Mouse (Mus musculus): Measurements from ENCODE around the gene Ak8.

Gene Ak8

DNA sequence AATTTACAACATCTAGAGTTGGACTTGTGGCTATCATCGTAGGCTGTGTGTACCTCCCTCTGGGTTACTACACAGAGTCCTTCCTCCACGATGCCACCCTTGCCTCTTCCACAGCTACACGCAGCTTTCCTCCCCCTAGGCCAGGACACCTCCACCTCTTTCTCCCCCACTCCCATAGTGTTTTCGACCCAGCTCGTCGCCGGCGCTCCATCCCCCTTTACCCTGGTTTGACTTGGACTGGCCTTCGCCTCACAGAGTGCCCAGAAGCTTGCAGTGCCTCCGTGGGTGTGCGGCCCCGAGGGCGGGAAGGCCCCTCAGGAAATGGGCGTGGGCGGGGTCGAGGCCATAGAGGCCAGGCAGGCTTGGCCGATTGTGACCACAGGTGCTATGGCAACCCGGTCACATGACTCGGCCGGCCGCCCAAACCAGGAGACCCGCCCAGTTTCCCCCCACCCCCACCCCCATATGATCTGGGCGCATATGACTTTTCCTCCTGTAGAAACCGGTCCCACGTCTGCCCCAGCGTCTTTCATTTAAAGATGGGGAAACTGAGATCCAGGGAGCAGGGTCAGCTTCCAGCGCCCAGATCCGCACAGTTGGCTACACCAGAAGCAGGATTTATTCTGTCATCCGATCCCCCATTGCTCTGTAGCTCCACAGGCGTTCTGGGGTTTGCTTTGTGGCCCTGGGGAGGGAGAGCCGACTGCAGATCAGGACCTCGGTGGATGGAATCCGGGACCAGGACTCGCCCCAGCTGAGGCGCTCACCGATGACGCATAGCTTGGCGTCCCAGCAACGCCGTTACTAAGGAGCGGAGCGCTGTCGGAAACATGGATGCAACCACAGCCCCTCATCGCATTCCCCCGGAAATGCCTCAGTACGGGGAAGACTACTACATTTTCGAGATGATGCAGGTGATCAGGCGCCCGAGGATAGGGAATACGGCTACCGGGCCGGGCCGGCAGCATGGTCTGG is at the start of gene Ak8, which contains the start of gene Spaca9:
Gene Ak8, plus strand, starts transcription at position 804 of the 975 bp plus-strand sequence.
Gene Spaca9, minus strand, starts transcription at position 367 of the 975 bp plus-strand sequence.
- peak; percentile 87 for DNase-seq (ENCODE audit: low read depth, low spot score)

- no peak for DNase-seq (ENCODE audit: low read depth, low spot score)
These were observed 49.4 kb upstream of the Ak8 start for GRCm38 (mm10) chr2:28650526-28650925.

GRCm38 (mm10) chr2:28653351-28653750 is 46.6 kb upstream of the Ak8 start:
- DNase-seq (ENCODE audit: low read depth, low spot score) = no peak

DNA sequence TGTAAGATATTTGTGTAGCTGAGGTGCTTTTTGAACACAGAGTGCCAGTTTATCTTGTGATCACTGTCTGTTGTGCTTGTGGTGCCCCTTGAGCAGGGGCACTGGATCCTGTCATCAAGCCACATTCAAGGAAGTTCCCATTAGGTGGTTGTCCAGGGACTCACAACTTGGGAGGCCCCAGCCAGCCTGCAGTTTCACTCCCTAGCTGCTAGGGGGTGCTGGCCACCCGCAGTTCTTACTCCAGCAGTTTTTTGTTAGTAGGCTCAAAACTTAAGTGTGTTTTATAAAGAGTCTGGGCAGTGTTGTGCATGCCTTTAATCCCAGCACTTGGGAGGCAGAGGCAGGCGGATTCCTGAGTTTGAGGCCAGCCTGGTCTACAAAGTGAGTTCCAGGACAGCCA is 45.7 kb upstream of the Ak8 start:
- no peak for DNase-seq (ENCODE audit: low read depth, low spot score)

DNA sequence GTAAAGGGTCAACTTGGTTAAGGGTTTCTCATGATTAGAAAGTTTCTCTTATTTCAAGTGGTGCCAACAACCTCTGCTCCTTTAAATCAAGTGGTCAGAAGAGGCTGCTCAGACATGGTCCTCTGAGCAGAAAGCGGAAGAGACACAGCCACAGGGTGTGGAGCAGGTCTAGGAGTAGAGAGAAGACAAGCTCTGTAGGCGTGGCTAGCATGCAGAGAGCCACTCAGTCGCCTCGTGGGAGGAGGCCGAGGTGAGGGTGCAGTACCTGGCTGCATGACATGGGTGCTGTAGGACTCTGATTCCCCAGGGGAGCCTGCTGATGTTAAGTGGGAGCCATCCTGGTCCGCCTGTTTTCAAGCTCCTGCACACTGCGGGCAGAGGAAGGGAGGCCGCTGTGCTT is 43.7 kb upstream of the Ak8 start:
- DNase-seq (ENCODE audit: low read depth, low spot score) = no peak

- DNase-seq (ENCODE audit: low read depth, low spot score) = no peak
These were observed 37.1 kb upstream of the Ak8 start for GRCm38 (mm10) chr2:28662891-28663290.

- peak; percentile 72 for DNase-seq (ENCODE audit: low read depth, low spot score)
These were observed 34.1 kb upstream of the Ak8 start for GRCm38 (mm10) chr2:28665818-28666217.

- no peak for DNase-seq (ENCODE audit: low read depth, low spot score)
These were observed 28.5 kb upstream of the Ak8 start for GRCm38 (mm10) chr2:28671438-28671837.

DNA sequence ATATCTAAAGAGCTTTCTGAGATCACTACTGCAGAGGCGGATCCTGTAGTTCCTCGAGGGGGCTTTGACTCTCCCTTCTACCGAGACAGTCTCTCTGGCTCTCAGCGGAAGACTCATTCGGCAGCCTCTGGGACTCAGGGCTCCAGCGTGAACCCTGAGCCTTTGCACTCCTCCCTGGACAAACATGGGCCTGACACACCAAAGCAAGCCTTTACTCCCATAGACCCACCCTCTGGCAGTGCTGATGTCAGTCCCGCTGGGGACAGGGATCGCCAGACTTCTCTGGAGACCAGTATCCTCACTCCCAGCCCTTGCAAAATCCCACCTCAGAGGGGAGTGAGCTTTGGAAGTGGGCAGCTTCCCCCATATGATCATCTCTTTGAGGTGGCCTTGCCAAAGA is 24.0 kb upstream of the Ak8 start:
- DNase-seq (ENCODE audit: low read depth, low spot score) = no peak

DNA sequence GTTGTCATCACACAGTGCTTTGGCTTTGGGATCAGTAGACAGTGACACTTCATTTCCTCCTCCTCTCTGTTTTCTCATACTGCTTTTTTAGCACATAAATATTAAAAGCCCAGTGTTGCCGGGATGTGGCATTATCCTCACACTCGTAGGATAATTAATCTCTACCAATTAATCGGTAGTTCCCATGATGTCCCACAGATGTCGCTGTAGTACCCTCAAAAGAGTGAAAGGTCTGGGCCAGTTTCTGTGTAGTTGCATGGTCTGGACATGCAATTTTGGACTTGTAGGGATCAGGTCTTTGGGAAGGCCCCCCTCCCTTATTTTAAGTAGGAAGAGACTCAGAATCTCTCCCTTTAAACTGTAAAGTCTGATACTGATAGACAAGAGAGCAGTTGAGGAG is 19.3 kb upstream of the Ak8 start:
- DNase-seq (ENCODE audit: low read depth, low spot score) = peak; percentile 18

DNA sequence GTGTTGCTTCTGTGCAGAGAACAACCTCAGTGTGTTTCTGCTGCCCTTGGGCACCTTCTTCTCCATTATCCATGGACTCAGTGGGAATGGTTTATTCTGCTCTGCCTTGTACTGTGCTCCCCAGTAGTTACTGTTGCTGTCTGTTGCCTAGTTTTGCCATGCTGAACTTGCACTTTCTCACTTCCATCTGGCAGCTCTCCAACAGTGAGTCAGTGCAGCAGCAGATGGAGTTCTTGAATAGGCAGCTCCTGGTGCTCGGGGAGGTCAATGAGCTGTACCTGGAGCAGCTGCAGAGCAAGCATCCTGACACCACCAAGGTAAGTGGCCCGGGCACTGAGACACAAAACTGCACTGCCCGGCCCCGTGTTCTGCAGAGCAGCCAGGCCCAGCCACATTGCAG is 18.2 kb upstream of the Ak8 start:
- DNase-seq (ENCODE audit: low read depth, low spot score) = no peak

DNA sequence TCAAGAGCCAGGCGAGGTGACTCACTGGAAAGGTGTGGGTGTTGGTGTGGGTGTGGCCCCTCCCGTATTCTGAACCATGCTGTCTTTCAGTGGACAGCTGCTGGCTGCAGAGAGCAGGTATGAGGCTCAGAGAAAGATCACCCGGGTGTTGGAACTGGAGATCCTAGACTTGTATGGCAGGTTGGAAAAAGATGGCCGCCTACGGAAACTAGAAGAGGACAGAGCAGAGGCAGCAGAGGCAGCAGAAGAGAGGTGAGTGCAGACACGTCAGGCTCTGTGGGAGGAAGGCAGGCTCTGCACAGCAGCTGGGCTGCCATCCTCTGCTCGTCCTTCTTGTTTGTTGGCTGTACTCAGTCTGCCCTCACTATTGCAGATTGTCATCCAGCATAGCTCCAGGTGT is 14.1 kb upstream of the Ak8 start:
- DNase-seq (ENCODE audit: low read depth, low spot score) = no peak

DNA sequence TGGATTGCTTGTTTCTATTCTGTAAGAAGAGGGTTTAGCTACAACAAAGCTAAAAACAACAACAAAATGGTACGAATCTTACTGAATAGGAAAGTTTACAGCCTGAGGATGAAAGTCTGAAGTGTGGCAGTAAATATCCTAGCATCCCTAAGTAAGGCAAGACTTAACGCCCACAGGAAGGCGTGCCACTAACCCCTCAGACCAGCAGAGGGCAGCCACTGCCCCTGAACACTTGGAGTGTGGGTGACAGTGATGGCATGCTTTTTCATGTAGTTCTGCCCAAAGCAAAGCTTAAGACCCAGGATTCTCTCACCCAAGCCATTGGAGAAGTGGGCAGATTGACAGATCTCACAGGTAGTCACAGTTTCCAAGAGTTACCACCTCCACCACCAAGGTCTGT is 11.5 kb upstream of the Ak8 start:
- DNase-seq (ENCODE audit: low read depth, low spot score) = peak; percentile 42

DNA sequence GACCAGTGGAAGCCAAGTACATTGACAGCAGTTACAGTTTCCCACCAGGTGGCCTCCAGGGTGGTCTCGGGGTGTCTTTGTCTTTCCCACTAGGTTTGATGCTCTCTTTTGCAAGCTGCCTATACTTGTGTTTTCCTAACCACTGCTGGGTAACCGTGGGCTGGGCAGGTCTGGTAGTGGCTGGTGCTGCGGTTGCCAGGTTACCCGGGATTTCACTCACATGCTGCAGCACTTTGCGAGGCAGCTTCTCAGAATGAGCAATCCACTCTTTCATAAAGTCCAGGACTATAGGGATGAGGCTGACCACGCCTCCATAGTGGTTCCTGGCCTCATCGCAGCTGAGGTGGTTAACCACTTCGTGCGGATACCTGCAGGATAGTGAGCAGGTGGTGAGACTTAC is 7.3 kb upstream of the Ak8 start:
- no peak for DNase-seq (ENCODE audit: low read depth, low spot score)

- no peak for DNase-seq (ENCODE audit: low read depth, low spot score)
These were observed 1.4 kb upstream of the Ak8 start for GRCm38 (mm10) chr2:28698566-28698965.

DNA sequence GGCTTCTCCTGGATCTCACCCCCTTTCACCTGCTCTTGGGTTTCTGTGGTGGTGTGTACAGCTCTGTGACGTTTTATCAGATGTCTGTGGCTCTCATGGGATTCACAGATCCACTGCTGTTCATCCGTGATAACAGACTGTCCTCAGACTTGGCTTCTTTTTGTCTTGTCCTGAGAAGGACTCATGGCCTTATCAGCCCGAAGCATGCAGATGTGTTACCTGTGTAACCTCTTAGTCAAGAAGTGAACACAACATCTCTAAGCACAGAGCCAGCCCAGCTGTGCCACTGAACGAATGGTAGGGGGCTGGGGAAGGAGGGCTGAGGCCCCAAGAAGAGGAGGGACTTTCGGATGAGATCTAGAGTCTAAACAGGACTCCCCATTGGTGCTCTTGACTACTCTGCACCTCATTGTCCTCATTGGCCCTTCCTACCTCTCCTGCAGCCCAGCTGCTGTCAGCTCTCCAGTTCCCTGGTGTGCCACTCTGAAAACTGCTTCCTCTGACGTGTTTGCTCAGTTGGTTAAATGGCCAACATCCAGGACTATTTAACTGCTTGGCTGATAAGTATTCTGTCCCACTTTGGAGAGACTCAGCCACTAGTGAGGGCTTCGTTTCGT is 1.8 kb downstream of the Ak8 start:
- DNase-seq (ENCODE audit: low read depth, low spot score) = no peak

- no peak for DNase-seq (ENCODE audit: low read depth, low spot score)
These were observed 6.2 kb downstream of the Ak8 start for GRCm38 (mm10) chr2:28706106-28706636.

DNA sequence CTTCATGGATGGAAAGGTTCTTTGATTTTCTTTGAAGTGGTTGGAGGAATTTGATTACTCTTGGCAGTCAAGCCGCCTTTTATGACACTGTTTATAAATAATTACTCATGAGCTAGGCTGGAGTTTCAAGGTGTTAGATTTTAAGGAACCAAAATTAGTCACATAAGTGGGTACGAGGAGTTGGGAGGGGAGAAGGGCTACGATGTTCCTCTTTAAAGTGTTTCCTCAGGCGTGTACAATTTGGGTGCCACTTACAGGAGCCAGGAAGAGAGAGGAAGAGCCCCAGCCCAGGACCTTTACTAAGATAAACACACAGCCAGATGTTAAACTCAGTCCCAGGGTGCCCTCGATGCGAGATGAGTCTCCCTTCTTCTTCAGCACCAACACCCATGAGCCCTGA is 6.8 kb downstream of the Ak8 start:
- no peak for DNase-seq (ENCODE audit: low read depth, low spot score)

DNA sequence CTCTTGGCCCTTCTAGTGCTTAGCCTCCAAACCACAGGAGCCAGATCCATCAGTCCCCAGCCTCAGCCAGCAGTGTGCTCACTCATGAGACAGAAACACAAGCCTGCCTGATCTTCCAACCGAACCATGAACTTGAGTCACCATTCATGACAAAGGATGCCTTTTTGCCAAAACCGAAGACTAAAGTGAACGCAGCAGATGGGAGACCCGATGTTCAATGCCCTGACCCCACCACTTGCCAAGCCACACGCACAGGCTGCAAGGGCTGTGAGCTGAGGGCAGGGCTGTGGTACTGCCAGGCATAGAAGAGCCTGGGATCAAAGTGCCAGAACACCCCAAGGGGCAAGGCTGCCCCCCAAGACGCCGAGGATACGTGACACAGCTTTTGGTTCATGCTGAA is 13.1 kb downstream of the Ak8 start:
- no peak for DNase-seq (ENCODE audit: low read depth, low spot score)

DNA sequence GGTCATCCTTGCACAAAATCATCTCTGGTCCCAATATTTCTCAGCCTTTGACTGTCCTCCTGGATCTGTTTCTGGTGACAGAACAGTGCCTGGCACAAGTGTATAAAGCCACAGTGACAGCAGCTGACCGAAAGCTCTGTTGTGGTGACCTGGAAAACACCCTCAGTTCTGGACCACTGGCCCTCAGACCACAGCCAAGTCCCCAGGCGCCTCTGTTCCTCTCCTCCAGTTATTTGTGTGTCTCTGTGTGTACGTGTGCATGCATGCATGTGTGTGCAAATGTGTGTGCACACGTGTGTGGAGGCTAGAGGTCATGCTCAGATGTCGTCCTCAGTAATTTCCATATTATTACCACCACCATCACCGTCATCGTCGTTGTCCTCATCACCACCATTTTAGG is 22.5 kb downstream of the Ak8 start:
- DNase-seq (ENCODE audit: low read depth, low spot score) = no peak

DNA sequence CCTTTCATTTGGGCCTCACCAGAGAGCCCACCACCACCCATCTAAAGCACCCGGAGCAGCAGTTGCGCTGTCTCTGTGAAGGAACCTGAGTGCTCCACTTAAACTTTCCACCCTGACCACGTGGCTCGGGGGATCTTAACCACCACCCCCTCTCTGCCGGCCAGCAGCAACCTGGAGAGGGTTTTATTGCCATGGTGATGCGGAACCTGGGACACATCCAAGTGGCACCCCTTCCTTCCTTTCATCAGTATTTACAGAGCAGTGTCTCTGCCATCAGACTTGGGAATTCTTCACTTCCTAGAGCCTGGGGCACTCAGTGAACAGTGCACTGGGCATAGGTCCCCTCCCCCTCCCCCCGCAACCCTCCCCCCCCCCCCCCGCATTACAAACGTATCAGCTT is 23.9 kb downstream of the Ak8 start:
- DNase-seq (ENCODE audit: low read depth, low spot score) = no peak

GRCm38 (mm10) chr2:28727786-28728404 is 27.9 kb downstream of the Ak8 start:
- no peak for DNase-seq (ENCODE audit: low read depth, low spot score)
